Mouse (Mus musculus) lung, embryonic 14.5 days (tissue): ENCODE results near the gene Spata31. TPM values are rescaled to one million over a fixed set of nuclear protein-coding genes. Genes with fewer than 3 reads are reported as not detected.
A peak's percentile ranks its signal among the peaks of the same experiment; 100 is the strongest.

Experiments
- ATAC-seq: fragments of 200-750 bp; cut with Nextera tagmentation; 2 replicates; pipeline ENCODE4 v1.8.0; 2017; ENCODE audit warnings: mild to moderate bottlenecking, moderate TSS enrichment, moderate library complexity; ENCODE audit not compliant: insufficient read depth
- DNase-seq: peaks from one replicate; pipeline ENCODE4 v3.0.0-alpha.2; 2015
- H3K27ac ChIP-seq: fragments of 300-500 bp; sonication (generic); 2 replicates; pipeline ENCODE4 v1.5.1; 2014; ENCODE audit warnings: low read depth, mild to moderate bottlenecking, moderate library complexity
- H3K27me3 ChIP-seq: fragments of 300-500 bp; sonication (generic); 2 replicates; pipeline ENCODE4 v1.6.1; 2014; ENCODE audit warnings: low read length, control low read depth; ENCODE audit not compliant: insufficient read depth
- H3K36me3 ChIP-seq: fragments of 300-500 bp; sonication (generic); 2 replicates; pipeline ENCODE4 v1.6.1; 2014; ENCODE audit warnings: control low read depth; ENCODE audit not compliant: insufficient read depth
- H3K4me1 ChIP-seq: fragments of 300-500 bp; sonication (generic); 2 replicates; pipeline ENCODE4 v1.6.1; 2014; ENCODE audit warnings: antibody characterized with exemption, control low read depth; ENCODE audit not compliant: insufficient read depth
- H3K4me2 ChIP-seq: fragments of 300-500 bp; sonication (generic); 2 replicates; pipeline ENCODE4 v1.6.1; 2014; ENCODE audit warnings: mild to moderate bottlenecking
- H3K4me3 ChIP-seq: fragments of 300-500 bp; sonication (generic); 2 replicates; pipeline ENCODE4 v1.5.1; 2014; ENCODE audit warnings: low read depth, low read length
- H3K9ac ChIP-seq: fragments of 300-500 bp; sonication (generic); 2 replicates; pipeline ENCODE4 v1.6.1; 2014
- H3K9me3 ChIP-seq: fragments of 300-500 bp; sonication (generic); 2 replicates; pipeline ENCODE4 v1.6.1; 2016; ENCODE audit warnings: low read depth, low read length, control low read depth
- CTCF ChIP-seq: IDR thresholded peaks from 2 replicates; pipeline ENCODE4 v1.5.1; 2016; ENCODE audit warnings: antibody characterized with exemption, low read depth
- WGBS: fragments of 180-500 bp; shearing (Covaris S2); extraction: QIAGEN DNeasy Blood & Tissue Kit; methylation state at CpG from one replicate; pipeline ENCODE4 v1.1.7; 2014; 5-methylcytosine and 5-hydroxymethylcytosine counted together
- polyA plus RNA-seq: library from polyadenylated mRNA; unstranded; fragments of >200 nt; fragmentation: Nextera tagmentation; extraction: Ambion mirVana; gene quantifications from 2 replicates; pipeline ENCODE4 v1.2.1, GENCODE M21; 2014

Spata31 gene
- polyA plus RNA-seq = not detected in 2 replicates

DNA sequence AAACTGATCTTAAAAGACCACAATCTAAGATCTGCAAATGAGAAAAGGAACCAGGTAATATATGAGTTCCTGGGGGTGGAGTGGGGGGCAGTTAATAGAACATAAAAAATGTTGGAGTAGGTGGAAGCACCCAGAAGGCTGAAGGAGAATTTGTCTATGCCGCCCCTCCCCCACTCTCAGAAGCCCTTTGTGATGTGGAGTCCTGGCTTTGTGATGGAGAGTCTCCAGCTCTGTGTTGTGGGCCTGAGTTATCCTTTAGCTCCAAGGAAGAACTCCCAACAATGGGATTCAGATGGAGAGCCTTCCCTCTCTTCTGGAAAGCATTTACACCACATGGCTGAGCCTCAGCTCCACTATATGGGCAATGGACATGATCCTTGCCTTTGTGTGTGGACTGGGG lies at the start of gene Spata31:
Gene Spata31, plus strand, starts transcription at position 216 of the 400 bp plus-strand sequence.
- no peaks in the 10 kb centered on the region for H3K4me1 ChIP-seq
- no peaks in the 10 kb centered on the region for H3K9me3 ChIP-seq
- no peaks in the 10 kb centered on the region for H3K27me3 ChIP-seq
- DNase-seq (no peak), ATAC-seq (no peak)
- H3K9ac ChIP-seq = no peak within 1 kb of the TSS
- 67% methylated on average over 1 of the region's 1 CpGs for WGBS
- no peak for TF ChIP-seq CTCF
- no peak within 1 kb of the TSS for H3K4me3 ChIP-seq
- H3K36me3 ChIP-seq = no peaks in the 10 kb centered on the region
- H3K4me2 ChIP-seq = no peak within 1 kb of the TSS
- H3K27ac ChIP-seq = no peak within 1 kb of the TSS

DNA sequence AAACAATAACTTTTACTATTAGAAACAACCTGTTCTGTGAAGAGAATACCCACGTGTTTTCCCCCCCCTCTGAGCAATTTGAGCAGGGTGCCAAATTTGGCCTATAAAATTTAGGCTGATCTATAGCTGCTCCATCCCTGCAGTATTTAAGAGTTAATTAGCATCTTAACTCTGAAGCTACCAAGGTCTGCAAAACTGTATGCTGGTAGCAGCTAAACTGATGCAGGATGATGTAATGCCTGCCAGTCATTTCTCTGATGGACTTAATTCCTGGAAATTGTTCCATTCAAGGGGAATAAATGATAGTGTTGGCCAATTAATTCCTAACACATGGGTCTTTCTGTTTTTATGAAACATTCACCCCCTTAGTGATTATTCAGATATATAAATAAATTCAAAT lies 14.1 kb upstream of the Spata31 start:
- Histone ChIP-seq H3K4me3 (no peak overlapping the region), H3K27me3 (no peaks in the 10 kb centered on the region), H3K9me3 (no peaks in the 10 kb centered on the region), H3K4me1 (no peaks in the 10 kb centered on the region), H3K9ac (no peak overlapping the region), H3K27ac (no peak overlapping the region), H3K36me3 (no peaks in the 10 kb centered on the region), H3K4me2 (no peak overlapping the region)
- WGBS = 37% methylated on average over 1 of the region's 1 CpGs
- ATAC-seq (no peak), DNase-seq (no peak)
- no peak for TF ChIP-seq CTCF

DNA sequence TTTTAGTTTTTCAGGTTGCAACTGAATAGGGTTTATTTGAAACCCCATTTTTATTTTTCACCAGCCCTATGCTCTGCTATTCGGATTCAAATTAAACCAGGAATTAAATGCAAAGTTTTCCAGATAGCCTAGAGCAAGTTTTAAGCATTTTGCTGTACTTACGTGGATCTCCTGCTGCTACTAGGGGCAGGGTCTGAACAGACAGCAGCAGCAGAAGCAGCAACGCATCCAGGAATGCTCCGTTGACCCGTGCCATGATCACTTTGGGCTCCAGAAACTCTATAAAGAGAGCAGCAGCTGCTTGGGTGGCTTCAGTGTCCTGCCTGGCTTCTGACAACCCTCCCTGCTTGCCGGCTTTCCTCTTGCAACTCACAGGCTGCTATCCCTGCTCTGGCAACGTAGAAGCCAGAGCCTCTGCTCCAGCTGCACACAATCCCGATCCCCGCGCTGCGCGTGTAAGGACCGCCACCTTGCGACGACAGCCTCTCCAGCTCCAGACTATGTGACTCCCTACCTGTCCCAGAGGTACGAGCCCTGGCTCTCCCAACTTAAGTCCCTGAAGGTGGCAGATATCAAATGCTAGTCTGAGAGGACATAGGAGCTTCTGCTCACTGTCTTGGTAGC lies 13.5 kb upstream of the Spata31 start, which contains the start of gene Cntnap3:
Gene Cntnap3, minus strand, starts transcription at position 371 of the 624 bp plus-strand sequence.
- Histone ChIP-seq H3K4me2 (no peak within 1 kb of the TSS), H3K36me3 (no peaks in the 10 kb centered on the region), H3K9ac (no peak within 1 kb of the TSS), H3K4me1 (no peaks in the 10 kb centered on the region), H3K9me3 (no peaks in the 10 kb centered on the region), H3K27me3 (no peaks in the 10 kb centered on the region), H3K4me3 (no peak within 1 kb of the TSS), H3K27ac (no peak within 1 kb of the TSS)
- DNase-seq = peak; percentile 28
- peak; percentile 49 for TF ChIP-seq CTCF
- 9% methylated on average over 16 of the region's 16 CpGs for WGBS
- no peak for ATAC-seq

Other genes starting within 250 kb of the Spata31 start
- 0.09 TPM in 1 of 2 replicates, not detected in the other for gene Cntnap3, start 13.5 kb upstream of the Spata31 start, polyA plus RNA-seq
- not detected in 2 replicates for gene Spata31d1c, start 115.7 kb downstream of the Spata31 start, polyA plus RNA-seq
- not detected in 2 replicates for gene Prss47, start 135.4 kb downstream of the Spata31 start, polyA plus RNA-seq
- gene Mfsd14b, start 195.6 kb downstream of the Spata31 start, polyA plus RNA-seq = 56.8 and 58.3 TPM in 2 replicates
- gene Olfr465-ps1, start 220.7 kb downstream of the Spata31 start, polyA plus RNA-seq = not detected in 2 replicates
- gene Olfr466, start 232.8 kb downstream of the Spata31 start, polyA plus RNA-seq = not detected in 2 replicates